Mouse (Mus musculus) bone marrow macrophage, adult 2 months (primary cell): ENCODE data around the gene Sox9. TPM values are rescaled to one million over a fixed set of nuclear protein-coding genes. Genes with fewer than 3 reads are reported as not detected.

Experiments
- H3K27ac ChIP-seq: 2 replicates; pipeline ENCODE4 v1.5.1; 2012; ENCODE audit warnings: low read depth, low read length; ENCODE audit not compliant: insufficient read depth
- H3K4me1 ChIP-seq: 2 replicates; pipeline ENCODE4 v1.6.1; 2012; ENCODE audit warnings: low read length; ENCODE audit not compliant: control insufficient read depth, insufficient read depth
- H3K4me3 ChIP-seq: 2 replicates; pipeline ENCODE4 v1.5.1; 2012; ENCODE audit warnings: mild to moderate bottlenecking, low read length, moderate library complexity; ENCODE audit not compliant: insufficient read depth
- CTCF ChIP-seq: IDR thresholded peaks from 2 replicates; pipeline ENCODE4 v1.5.1; 2012; ENCODE audit warnings: low read depth, mild to moderate bottlenecking, low read length, moderate library complexity
- POLR2A ChIP-seq: IDR thresholded peaks from 2 replicates; pipeline ENCODE4 v1.6.1; 2012; ENCODE audit warnings: mild to moderate bottlenecking, low read depth, low read length, borderline replicate concordance
- polyA plus RNA-seq: library from polyadenylated mRNA; stranded (reverse); fragments of >200 nt; gene quantifications from 2 replicates; pipeline ENCODE4 v1.2.4, GENCODE M21; 2012; ENCODE audit not compliant: missing spikeins, insufficient read depth, insufficient read length

The Sox9 gene
- polyA plus RNA-seq, 1 experiment: not detected

DNA sequence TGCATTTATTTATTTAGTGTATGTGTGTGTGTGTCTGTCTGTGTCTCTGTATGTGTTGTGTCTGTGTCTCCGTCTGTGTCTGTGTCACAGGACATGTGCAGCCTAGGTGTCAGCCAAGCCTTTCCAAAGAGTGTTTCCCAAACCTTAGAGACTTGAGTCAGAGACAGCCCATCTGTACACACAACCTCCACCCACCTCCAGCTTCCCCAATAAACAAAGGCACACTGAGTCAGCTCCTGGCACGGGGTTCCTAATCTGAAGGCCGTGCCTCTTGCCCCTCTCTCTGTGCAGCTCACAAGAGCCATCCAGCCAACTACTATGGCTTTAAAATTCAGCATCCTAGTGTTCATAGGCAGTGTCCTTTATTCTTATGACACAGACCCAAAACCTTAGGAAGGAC is 42.1 kb downstream of the Sox9 start:
- Histone ChIP-seq H3K4me3 (no peak overlapping the region), H3K4me1 (no peaks in the 10 kb centered on the region), H3K27ac (no peak overlapping the region)
- no peak for TF ChIP-seq POLR2A
- TF ChIP-seq CTCF: no peak

DNA sequence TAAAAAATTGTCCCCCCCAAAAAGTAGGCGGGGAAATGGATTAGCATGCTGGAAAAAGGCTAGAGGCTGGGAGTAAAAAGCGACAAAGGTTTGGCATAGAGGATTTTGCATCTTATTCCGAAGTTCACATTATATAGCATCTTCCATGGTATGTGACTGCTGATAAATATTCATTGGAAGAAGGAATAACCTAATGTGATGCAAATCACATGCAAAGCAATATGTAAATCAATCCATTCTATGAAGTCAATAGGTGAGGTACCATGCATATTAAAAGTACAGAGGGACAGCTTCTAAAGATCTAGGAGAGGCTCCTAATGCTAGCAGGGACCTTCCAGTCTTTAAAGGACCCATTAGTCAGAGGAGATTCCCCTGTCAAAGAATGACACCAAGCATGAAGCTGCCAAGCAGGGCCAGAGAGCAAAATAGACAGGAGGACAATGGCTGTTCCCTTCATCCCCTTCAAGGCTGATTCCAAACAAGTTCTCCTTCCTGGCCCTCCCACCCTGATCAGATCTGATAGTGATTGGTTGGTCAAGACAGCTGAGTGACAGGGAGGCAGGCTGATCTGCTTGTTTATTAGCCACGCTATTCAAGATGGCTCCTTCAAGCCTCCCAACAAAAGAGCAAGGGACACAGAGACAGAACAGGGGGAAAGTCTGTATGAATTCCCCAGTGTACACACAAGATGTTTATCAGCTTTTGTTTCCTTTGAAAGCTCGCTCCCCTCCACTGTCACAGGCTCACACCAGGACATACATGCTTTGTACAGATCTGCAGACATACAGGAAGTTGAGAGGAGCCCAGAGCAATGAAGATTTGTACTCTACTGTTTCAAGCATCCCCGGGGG is 44.4 kb downstream of the Sox9 start:
- TF ChIP-seq POLR2A: no peak
- no peak for TF ChIP-seq CTCF
- H3K27ac ChIP-seq: no peak overlapping the region
- H3K4me3 ChIP-seq: no peak overlapping the region
- H3K4me1 ChIP-seq: no peaks in the 10 kb centered on the region

DNA sequence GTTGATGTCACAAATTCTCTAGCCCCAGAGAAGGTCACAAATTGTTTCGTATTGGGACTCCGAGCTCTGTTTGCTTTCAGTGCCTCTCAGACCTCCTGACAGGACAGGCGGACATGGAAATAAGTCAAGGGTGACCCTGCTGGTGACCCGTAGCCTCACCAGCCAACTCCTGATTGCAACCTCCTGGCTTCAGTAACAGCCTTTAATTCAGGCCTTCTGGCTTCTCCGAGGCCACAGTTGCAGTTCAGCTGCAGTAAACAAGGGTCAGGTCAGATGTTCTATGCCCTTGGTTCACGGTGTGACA is 45.0 kb downstream of the Sox9 start:
- no peaks in the 10 kb centered on the region for H3K4me1 ChIP-seq
- H3K27ac ChIP-seq: no peak overlapping the region
- H3K4me3 ChIP-seq: no peak overlapping the region
- no peak for TF ChIP-seq POLR2A
- TF ChIP-seq CTCF: no peak

DNA sequence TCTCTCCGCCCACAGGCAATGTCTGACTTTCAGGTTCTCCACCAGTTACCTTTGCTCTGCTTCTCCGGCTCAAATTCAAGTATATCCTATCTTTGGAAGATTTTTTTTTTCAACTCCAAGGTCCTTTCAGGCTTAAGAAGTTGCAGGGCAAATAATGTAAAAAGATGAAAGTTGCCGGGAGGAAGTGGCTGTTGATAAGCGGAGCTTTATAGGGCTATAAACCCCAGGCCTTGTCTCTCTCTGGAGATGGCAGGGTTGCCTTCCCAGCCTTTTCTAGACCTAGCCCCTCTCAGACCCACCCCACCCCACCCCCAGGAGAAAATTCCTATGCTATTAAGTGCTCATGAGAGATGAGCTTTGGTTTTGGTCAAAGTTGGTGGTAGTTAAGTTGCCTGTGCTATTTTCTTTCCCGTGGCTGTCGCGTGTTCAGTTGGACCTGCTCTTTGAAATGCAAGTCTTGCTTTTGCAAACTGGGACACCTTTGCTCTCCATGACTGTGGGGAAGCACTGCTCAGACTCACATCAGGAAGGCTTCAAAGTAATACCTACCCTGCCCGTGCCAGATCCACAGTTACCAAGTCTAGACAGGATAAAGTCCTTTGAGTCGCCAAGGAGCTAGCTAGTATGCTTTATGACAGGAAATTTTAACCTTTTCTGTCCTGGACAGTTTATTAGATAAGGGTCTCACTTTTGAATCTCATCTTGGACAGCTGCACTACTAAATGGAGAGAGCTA is 46.7 kb downstream of the Sox9 start:
- Histone ChIP-seq H3K4me3 (no peak overlapping the region), H3K27ac (no peak overlapping the region), H3K4me1 (no peaks in the 10 kb centered on the region)
- no peak for TF ChIP-seq CTCF
- TF ChIP-seq POLR2A: no peak

GRCm38 (mm10) chr11:112834245-112835005 is 52.4 kb downstream of the Sox9 start:
- no peak overlapping the region for H3K27ac ChIP-seq
- TF ChIP-seq CTCF (no peak), POLR2A (no peak)
- no peaks in the 10 kb centered on the region for H3K4me1 ChIP-seq
- no peak overlapping the region for H3K4me3 ChIP-seq

- H3K27ac ChIP-seq: no peak overlapping the region
- TF ChIP-seq CTCF (no peak), POLR2A (no peak)
- no peak overlapping the region for H3K4me3 ChIP-seq
- no peaks in the 10 kb centered on the region for H3K4me1 ChIP-seq
Measured at GRCm38 (mm10) chr11:112835468-112836092, 53.6 kb downstream of the Sox9 start.
